Mouse (Mus musculus): Measurements from ENCODE around the gene Cdk17.

- peak; percentile 31; the same call in 1 of the 2 replicates for TF ChIP-seq CTCF (conservative IDR thresholded peaks at IDR 0.05; ENCODE audit: insufficient read depth, insufficient read length, low read depth, low read length)
- no peak for TF ChIP-seq POLR2A (IDR thresholded peaks at IDR 0.05; ENCODE audit: low read depth, low read length)
Observed at GRCm38 (mm10) chr10:93272986-93273982, 112.6 kb downstream of the Cdk17 start.

Data from kidney, adult 2 months (tissue).